Mouse (Mus musculus) heart, postnatal 0 days (tissue): Measurements from ENCODE around the gene Etfb.

Experiments used
- CTCF ChIP-seq: IDR thresholded peaks from 2 replicates; pipeline ENCODE4 v1.5.1; 2016; ENCODE audit warnings: antibody characterized with exemption, control low read depth, low read depth
- EP300 ChIP-seq: IDR thresholded peaks from 2 replicates; pipeline ENCODE4 v1.6.1; 2016; ENCODE audit warnings: antibody characterized with exemption, low read depth

DNA sequence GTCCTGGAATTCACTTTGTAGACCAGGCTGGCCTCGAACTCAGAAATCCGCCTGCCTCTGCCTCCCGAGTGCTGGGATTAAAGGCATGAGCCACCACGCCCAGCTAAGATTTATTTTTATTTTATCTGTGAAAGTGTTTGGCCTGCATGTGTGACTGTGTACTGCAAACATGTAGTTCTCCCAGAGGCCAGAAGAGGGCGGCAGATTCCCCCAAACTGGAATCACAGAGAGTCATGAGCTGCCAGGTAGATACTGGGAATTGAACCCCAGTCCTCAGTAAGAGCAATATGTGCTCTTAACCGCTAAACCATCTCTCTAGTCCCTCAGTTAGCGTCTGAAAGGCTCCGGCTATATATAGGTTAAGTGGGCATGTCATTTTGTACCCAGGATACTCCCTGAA lies 26.5 kb downstream of the Etfb start:
- TF ChIP-seq CTCF = peak; percentile 40
- TF ChIP-seq EP300 = no peak
